Mouse (Mus musculus) thymus, postnatal 4 days (tissue): Measurements from ENCODE around the gene Ndufs2.

ENCODE experiments used
- DNase-seq: peaks from one replicate; pipeline ENCODE4 v3.0.0; 2021

The Ndufs2 gene

GRCm38 (mm10) chr1:171250680-171251593, at the start of gene Ndufs2:
Gene Ndufs2 (minus strand): TSS chr1:171251388.
- no peak for DNase-seq

GRCm38 (mm10) chr1:171298226-171298625, 47.0 kb upstream of the Ndufs2 start:
- no peak for DNase-seq

- DNase-seq, result no peak
Observed at GRCm38 (mm10) chr1:171295063-171295402, 43.8 kb upstream of the Ndufs2 start.

- peak; percentile 84 for DNase-seq
Observed at GRCm38 (mm10) chr1:171294298-171295062, 43.3 kb upstream of the Ndufs2 start, which contains the start of gene Ufc1. Gene Ufc1 (minus strand): TSS chr1:171295024.

- DNase-seq, result no peak
Observed at GRCm38 (mm10) chr1:171293906-171294297, 42.7 kb upstream of the Ndufs2 start.

- no peak for DNase-seq
Observed at GRCm38 (mm10) chr1:171293351-171293750, 42.2 kb upstream of the Ndufs2 start.

- DNase-seq, result no peak
Observed at GRCm38 (mm10) chr1:171288328-171288727, 37.1 kb upstream of the Ndufs2 start.

- DNase-seq, result peak; percentile 95
Observed at GRCm38 (mm10) chr1:171287136-171288081, 36.2 kb upstream of the Ndufs2 start, which contains the start of gene Usp21. Gene Usp21 (minus strand): TSS chr1:171287991.

GRCm38 (mm10) chr1:171286517-171286916, 35.3 kb upstream of the Ndufs2 start:
- DNase-seq, result no peak

GRCm38 (mm10) chr1:171285096-171285892, 34.1 kb upstream of the Ndufs2 start:
- no peak for DNase-seq

GRCm38 (mm10) chr1:171284491-171284890, 33.3 kb upstream of the Ndufs2 start:
- no peak for DNase-seq

GRCm38 (mm10) chr1:171283188-171284160, 32.3 kb upstream of the Ndufs2 start:
- no peak for DNase-seq

GRCm38 (mm10) chr1:171282086-171282805, 31.1 kb upstream of the Ndufs2 start:
- DNase-seq, result no peak

- peak; percentile 89 for DNase-seq
Observed at GRCm38 (mm10) chr1:171281528-171281923, 30.3 kb upstream of the Ndufs2 start.

- DNase-seq, result peak; percentile 81
Observed at GRCm38 (mm10) chr1:171280916-171281527, 29.8 kb upstream of the Ndufs2 start, which contains the start of gene Ppox. Gene Ppox (minus strand): TSS chr1:171281186.

- no peak for DNase-seq
Observed at GRCm38 (mm10) chr1:171280250-171280915, 29.2 kb upstream of the Ndufs2 start.

GRCm38 (mm10) chr1:171279721-171280120, 28.5 kb upstream of the Ndufs2 start:
- no peak for DNase-seq

GRCm38 (mm10) chr1:171279012-171279705, 28.0 kb upstream of the Ndufs2 start:
- DNase-seq, result no peak
